Mouse (Mus musculus) hematopoietic stem cell, adult 5-6 weeks (primary cell): Measurements from ENCODE around the gene Jmy. TPM values are rescaled to one million over a fixed set of nuclear protein-coding genes. Genes with fewer than 3 reads are reported as not detected.
A peak's percentile ranks its signal among the peaks of the same experiment; 100 is the strongest.
"Not testable (repeated sequence)": the region's sequence is repeated elsewhere in the genome, so short reads cannot be mapped to it uniquely, and the experiment has no call there.

ENCODE experiments used
- ATAC-seq, 2 experiments: fragments of 125-278 bp in 1 of 2; replicated peaks in 1 of 2; 2 replicates each; pipeline ENCODE4 v1.8.0; 2016 to 2017; ENCODE audit warnings: inconsistent platforms in 2 of 2, mild to moderate bottlenecking in 2 of 2, moderate number of reproducible peaks in 2 of 2, low read depth in 1 of 2, moderate TSS enrichment in 1 of 2; ENCODE audit not compliant: low FRiP score in 2 of 2, poor library complexity in 2 of 2, severe bottlenecking in 2 of 2, insufficient read depth in 1 of 2, low TSS enrichment in 1 of 2
- total RNA-seq: library from RNA; stranded (forward); fragments of 172-1452, 232-1000 nt; gene quantifications from 2 replicates; pipeline ENCODE4 v1.2.3, GENCODE M21; 2017

The Jmy gene
- 17.0 and 17.8 TPM in 2 replicates for total RNA-seq

GRCm38 (mm10) chr13:93499167-93499972 lies at the start of gene Jmy:
Gene Jmy (minus strand): TSS chr13:93499808.
- peak; percentile 70 to 71 for ATAC-seq

GRCm38 (mm10) chr13:93547641-93548040 lies 48.0 kb upstream of the Jmy start:
- ATAC-seq = no peak

GRCm38 (mm10) chr13:93546011-93546410 lies 46.4 kb upstream of the Jmy start:
- ATAC-seq = no peak; a peak in 1 of 4 replicates

- no peak for ATAC-seq
Measured at GRCm38 (mm10) chr13:93544274-93544673, 44.7 kb upstream of the Jmy start.

- no peak for ATAC-seq
Measured at GRCm38 (mm10) chr13:93539311-93539710, 39.7 kb upstream of the Jmy start.

GRCm38 (mm10) chr13:93518753-93519319 lies 19.2 kb upstream of the Jmy start:
- no peak for ATAC-seq

GRCm38 (mm10) chr13:93517223-93517622 lies 17.6 kb upstream of the Jmy start:
- ATAC-seq = no peak

GRCm38 (mm10) chr13:93514000-93514795 lies 14.6 kb upstream of the Jmy start:
- ATAC-seq = no peak

GRCm38 (mm10) chr13:93510447-93511180 lies 11.0 kb upstream of the Jmy start:
- no peak for ATAC-seq

GRCm38 (mm10) chr13:93506920-93507319 lies 7.3 kb upstream of the Jmy start:
- not testable (repeated sequence) for ATAC-seq

GRCm38 (mm10) chr13:93501724-93502123 lies 2.1 kb upstream of the Jmy start:
- no peak for ATAC-seq

- no peak for ATAC-seq
Measured at GRCm38 (mm10) chr13:93499973-93500633, 495 bp upstream of the Jmy start.

GRCm38 (mm10) chr13:93498211-93499166 lies 1.1 kb downstream of the Jmy start:
- peak; percentile 5 to 19; a peak in 2 of 4 replicates for ATAC-seq

- no peak for ATAC-seq
Measured at GRCm38 (mm10) chr13:93496977-93497376, 2.6 kb downstream of the Jmy start.

- ATAC-seq = no peak
Measured at GRCm38 (mm10) chr13:93488510-93488909, 11.1 kb downstream of the Jmy start.

- ATAC-seq = no peak
Measured at GRCm38 (mm10) chr13:93487734-93488133, 11.9 kb downstream of the Jmy start.
